Mouse (Mus musculus) cerebellum, adult 2 months (tissue): ENCODE data around the gene Palm. TPM values are rescaled to one million over a fixed set of nuclear protein-coding genes. Genes with fewer than 3 reads are reported as not detected.
A peak's percentile ranks its signal among the peaks of the same experiment; 100 is the strongest.

Source experiments
- DNase-seq, 2 experiments: peaks; one replicate each; pipeline ENCODE4 v3.0.0; 2021
- H3K27ac ChIP-seq: fragments of 200-500 bp; 2 replicates; pipeline ENCODE4 v1.5.1; 2012; ENCODE audit warnings: low read length, control low read depth, inconsistent platforms; ENCODE audit not compliant: insufficient read depth
- H3K27me3 ChIP-seq: fragments of 200-500 bp; 2 replicates; pipeline ENCODE4 v1.6.1; 2012; ENCODE audit warnings: inconsistent platforms, mild to moderate bottlenecking, low read length, moderate library complexity; ENCODE audit not compliant: control insufficient read depth, insufficient read depth
- H3K4me1 ChIP-seq: fragments of 200-500 bp; 2 replicates; pipeline ENCODE4 v1.6.1; 2011; ENCODE audit warnings: low read length; ENCODE audit not compliant: control insufficient read depth, insufficient read depth
- H3K4me3 ChIP-seq: fragments of 200-500 bp; replicated peaks from 2 replicates; pipeline ENCODE3; 2011; ENCODE audit warnings: mild to moderate bottlenecking, low read depth, low read length, control low read depth; ENCODE audit not compliant: insufficient read depth
- CTCF ChIP-seq: fragments of 200-500 bp; IDR thresholded peaks from 2 replicates; pipeline ENCODE4 v1.5.1; 2011; ENCODE audit warnings: low read depth, mild to moderate bottlenecking, control low read depth, low read length, moderate library complexity, borderline replicate concordance; ENCODE audit not compliant: insufficient read depth
- POLR2A ChIP-seq: fragments of 200-500 bp; IDR thresholded peaks from 2 replicates; pipeline ENCODE4 v1.6.1; 2011; ENCODE audit warnings: low read length, control low read depth, borderline replicate concordance; ENCODE audit not compliant: insufficient read depth
- WGBS: fragments of 180-500 bp; shearing (Covaris S2); methylation state at CpG from one replicate; pipeline ENCODE4 v1.1.7; 2018; 5-methylcytosine and 5-hydroxymethylcytosine counted together
- polyA plus RNA-seq: library from polyadenylated mRNA; depleted of rRNA; stranded (reverse); fragments of >200 nt; gene quantifications from 2 replicates; pipeline ENCODE4 v1.2.3, GENCODE M21; 2012

The Palm gene
- polyA plus RNA-seq, 1 experiment = 143 TPM

DNA sequence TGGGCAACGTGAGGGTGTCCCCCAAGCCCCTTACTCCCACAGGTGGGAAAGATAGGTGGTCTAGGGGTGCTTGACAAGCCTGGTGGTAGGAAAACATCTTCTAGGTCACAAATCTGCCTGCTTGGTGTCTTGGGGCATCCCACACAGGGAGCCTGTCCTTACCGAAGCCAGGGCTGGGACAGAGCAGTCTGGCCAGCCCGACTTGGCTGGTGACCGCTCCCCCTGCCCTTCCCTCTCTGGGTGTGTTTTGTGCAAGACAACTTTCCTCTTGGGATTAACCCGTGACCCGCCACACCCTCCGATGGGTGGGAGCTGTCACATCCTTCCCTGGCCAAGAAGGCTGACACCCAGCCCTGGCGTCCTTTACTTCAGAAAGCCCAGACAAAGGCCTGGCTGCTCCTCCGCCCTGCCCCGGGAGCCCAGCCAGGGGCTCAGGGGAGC, 1.1 kb downstream of the Palm start:
- DNase-seq = peak; percentile 60 to 71
- peak overlapping the region; percentile 93 for H3K4me3 ChIP-seq
- H3K27ac ChIP-seq = peak overlapping the region; percentile 92
- no peaks in the 10 kb centered on the region for H3K27me3 ChIP-seq
- WGBS = 2% methylated on average over 10 of the region's 10 CpGs
- no peak for TF ChIP-seq POLR2A
- TF ChIP-seq CTCF = no peak
- peaks cover 9% of the 10 kb centered on the region; the same call in 1 of the 2 replicates for H3K4me1 ChIP-seq

DNA sequence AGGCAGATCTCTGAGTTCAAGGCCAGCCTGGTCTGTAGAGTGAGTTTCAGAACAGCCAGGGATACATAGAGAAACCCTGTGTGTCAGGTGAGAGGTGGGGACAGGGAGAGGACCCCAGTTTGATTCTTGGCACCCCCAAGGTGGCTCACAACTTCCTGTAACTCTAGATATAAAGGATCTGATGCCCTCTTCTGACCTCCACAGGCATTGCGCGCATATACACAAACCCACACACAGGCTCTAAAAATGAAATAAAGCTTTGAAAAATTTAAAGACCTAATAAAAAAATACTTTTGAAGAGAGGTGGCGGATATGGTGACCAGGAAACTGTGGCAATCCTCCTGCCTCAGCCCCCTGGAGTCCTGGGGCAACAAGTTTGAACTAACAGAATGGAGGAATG, 2.5 kb downstream of the Palm start:
- no peak overlapping the region for H3K27ac ChIP-seq
- no peak for TF ChIP-seq POLR2A
- TF ChIP-seq CTCF = no peak
- H3K27me3 ChIP-seq = no peaks in the 10 kb centered on the region
- over 99% methylated on average over 3 of the region's 3 CpGs for WGBS
- peaks cover 17% of the 10 kb centered on the region for H3K4me1 ChIP-seq
- H3K4me3 ChIP-seq = no peak overlapping the region
- no peak for DNase-seq

DNA sequence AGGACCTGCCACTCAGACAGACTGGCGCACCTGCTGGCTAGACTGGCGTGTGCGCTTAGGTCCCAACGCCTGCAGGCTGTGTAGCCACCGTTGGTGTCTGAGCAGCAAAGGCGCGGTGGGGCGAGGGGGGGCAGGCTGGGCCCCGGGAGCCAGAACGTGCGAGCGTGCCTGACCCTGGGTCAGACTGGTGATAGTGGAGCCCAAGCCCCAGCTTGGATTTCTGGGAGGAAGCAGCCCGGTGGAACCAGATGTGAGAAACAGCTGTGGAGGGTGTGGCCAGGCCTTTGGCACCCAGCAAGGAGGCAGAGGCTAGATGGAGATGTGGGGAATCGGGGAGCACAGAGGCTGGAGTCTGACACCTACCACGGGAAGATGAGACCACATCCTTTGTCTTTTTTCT, 4.0 kb downstream of the Palm start:
- no peaks in the 10 kb centered on the region for H3K27me3 ChIP-seq
- H3K27ac ChIP-seq = no peak overlapping the region
- TF ChIP-seq CTCF = no peak
- no peak for TF ChIP-seq POLR2A
- DNase-seq = no peak
- H3K4me3 ChIP-seq = no peak overlapping the region
- peaks cover 28% of the 10 kb centered on the region for H3K4me1 ChIP-seq
- WGBS = 30% methylated on average over 15 of the region's 15 CpGs

- TF ChIP-seq POLR2A (no peak), CTCF (no peak)
- Histone ChIP-seq H3K27ac (no peak overlapping the region), H3K27me3 (no peaks in the 10 kb centered on the region), H3K4me3 (no peak overlapping the region), H3K4me1 (peaks cover 29% of the 10 kb centered on the region)
- 93% methylated on average over 12 of the region's 12 CpGs for WGBS
- no peak for DNase-seq
These were observed 5.0 kb downstream of the Palm start for GRCm38 (mm10) chr10:79798289-79798928.

GRCm38 (mm10) chr10:79800508-79800907, 7.1 kb downstream of the Palm start:
- H3K4me1 ChIP-seq = peaks cover 40% of the 10 kb centered on the region
- no peak overlapping the region; the same call in 1 of the 2 replicates for H3K27ac ChIP-seq
- H3K4me3 ChIP-seq = no peak overlapping the region
- 24% methylated on average over 11 of the region's 11 CpGs for WGBS
- H3K27me3 ChIP-seq = no peaks in the 10 kb centered on the region
- no peak for DNase-seq
- TF ChIP-seq POLR2A (no peak), CTCF (no peak)

DNA sequence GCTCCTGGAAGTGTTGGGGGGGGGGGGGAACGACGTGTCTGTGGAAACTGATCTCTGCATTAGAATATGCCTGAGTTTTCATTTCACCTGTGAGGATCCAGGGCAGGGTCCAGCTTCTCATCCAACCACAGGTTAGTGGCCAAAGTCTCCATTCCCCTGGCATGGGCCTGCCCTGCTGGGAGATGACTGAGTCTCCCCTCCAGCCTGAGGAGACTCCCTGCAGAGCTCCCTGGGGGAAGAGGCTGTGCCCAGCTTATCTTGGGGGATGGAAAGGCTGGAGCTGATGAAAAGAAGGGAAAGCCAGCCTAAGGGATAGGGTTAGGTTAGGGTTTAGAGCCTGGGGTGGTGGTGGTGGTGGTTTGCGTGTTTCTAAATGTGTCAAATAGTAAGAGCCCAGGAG, 8.5 kb downstream of the Palm start:
- 30% methylated on average over 3 of the region's 3 CpGs for WGBS
- Histone ChIP-seq H3K27me3 (no peaks in the 10 kb centered on the region), H3K4me1 (peaks cover 52% of the 10 kb centered on the region), H3K27ac (peak overlapping the region; percentile 49), H3K4me3 (no peak overlapping the region)
- TF ChIP-seq POLR2A (no peak), CTCF (no peak)
- DNase-seq = no peak

DNA sequence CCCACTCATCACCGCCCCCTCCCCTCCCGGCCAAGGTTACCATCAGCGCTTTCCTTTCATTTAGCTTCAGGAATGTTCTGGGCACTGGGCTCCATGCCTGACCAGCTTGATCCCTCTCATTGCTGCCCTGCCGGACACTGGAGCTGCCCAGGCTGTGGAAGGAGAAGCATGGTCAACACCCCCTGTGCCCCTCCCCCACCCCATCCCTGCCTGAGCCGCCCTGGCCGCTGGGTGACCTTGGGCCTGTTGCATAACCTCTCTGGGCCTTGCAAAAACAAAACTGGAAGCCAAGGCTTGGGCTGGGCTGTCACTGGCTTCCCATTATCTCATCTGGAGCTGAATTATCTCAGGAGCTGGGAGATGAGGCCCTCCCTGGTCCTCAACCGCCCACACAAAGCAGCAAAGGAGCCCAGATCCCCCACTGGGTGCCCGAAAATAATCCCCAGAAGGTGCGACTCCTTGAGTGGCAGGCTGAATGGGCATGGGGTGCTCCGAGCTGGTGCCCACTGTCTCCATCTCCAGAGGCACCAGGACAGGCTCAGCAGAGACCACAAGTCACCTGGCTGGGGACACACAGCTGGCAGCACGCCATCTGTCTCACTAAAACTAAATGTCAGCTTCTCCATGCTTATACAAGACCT, 9.1 kb downstream of the Palm start:
- DNase-seq = peak; percentile 47 to 52
- Histone ChIP-seq H3K27me3 (no peaks in the 10 kb centered on the region), H3K4me1 (peaks cover 58% of the 10 kb centered on the region), H3K27ac (peak overlapping the region; percentile 49), H3K4me3 (no peak overlapping the region)
- TF ChIP-seq POLR2A = no peak
- no peak for TF ChIP-seq CTCF
- 21% methylated on average over 11 of the region's 11 CpGs for WGBS
